Mouse (Mus musculus): Measurements from ENCODE around the gene Cops3. TPM values are rescaled to one million over a fixed set of nuclear protein-coding genes. Genes with fewer than 3 reads are reported as not detected.
A peak's percentile ranks its signal among the peaks of the same experiment; 100 is the strongest.

The Cops3 gene
- polyA plus RNA-seq, 1 experiment, result 22.7 TPM

DNA sequence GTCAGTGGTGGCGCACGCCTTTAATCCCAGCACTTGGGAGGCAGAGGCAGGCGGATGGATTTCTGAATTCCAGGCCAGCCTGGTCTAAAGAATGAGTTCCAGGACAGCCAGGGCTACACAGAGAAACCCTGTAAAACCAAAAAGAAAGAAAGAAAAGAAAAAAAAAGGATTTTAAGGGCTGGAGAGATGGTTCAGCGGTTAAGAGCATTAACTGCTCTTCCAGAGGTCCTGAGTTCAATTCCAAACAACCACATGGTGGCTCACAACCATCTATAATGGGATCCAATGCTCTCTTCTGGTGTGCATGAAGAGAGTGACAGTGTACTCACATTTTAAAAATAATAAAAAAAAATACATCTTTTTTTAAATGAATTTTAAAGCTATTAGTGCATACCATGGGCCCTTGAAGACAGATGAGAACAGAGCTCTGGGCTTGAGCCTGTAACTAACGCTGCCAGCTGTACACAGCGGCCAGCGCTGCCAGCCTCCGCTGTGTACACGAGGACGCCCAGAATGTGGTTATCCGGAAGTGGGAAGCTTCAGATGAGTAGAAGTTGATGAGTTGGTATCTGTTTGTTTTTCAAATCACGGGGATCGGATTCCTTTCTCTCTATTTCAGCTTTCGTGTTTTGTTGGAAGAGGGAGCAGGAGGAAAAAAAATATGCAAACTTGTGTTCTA lies 29.0 kb downstream of the Cops3 start:
- DNase-seq, result no peak
- no peak for TF ChIP-seq POLR2A (IDR thresholded peaks at IDR 0.05; ENCODE audit: low read depth, low read length)
- no peak for TF ChIP-seq CTCF (conservative IDR thresholded peaks at IDR 0.05; ENCODE audit: insufficient read depth, insufficient read length, low read depth, low read length)
- peaks cover 9% of the 10 kb centered on the region; the same call in 1 of the 2 replicates for H3K4me1 ChIP-seq (ENCODE audit: control insufficient read depth, insufficient read depth, low read length)
- H3K36me3 ChIP-seq (ENCODE audit: control insufficient read depth, insufficient read depth, low read length), result no peaks in the 10 kb centered on the region
- H3K27me3 ChIP-seq (replicated peaks; ENCODE audit: control insufficient read depth, insufficient read depth, low read length), result no peaks in the 10 kb centered on the region
- H3K27ac ChIP-seq (ENCODE audit: insufficient read depth, low read depth, low read length), result peak overlapping the region; percentile 100
- H3K4me3 ChIP-seq (ENCODE audit: insufficient read depth, low read depth, low read length), result peak overlapping the region; percentile 80
- 49% methylated on average over 14 of the region's 14 CpGs for WGBS

DNA sequence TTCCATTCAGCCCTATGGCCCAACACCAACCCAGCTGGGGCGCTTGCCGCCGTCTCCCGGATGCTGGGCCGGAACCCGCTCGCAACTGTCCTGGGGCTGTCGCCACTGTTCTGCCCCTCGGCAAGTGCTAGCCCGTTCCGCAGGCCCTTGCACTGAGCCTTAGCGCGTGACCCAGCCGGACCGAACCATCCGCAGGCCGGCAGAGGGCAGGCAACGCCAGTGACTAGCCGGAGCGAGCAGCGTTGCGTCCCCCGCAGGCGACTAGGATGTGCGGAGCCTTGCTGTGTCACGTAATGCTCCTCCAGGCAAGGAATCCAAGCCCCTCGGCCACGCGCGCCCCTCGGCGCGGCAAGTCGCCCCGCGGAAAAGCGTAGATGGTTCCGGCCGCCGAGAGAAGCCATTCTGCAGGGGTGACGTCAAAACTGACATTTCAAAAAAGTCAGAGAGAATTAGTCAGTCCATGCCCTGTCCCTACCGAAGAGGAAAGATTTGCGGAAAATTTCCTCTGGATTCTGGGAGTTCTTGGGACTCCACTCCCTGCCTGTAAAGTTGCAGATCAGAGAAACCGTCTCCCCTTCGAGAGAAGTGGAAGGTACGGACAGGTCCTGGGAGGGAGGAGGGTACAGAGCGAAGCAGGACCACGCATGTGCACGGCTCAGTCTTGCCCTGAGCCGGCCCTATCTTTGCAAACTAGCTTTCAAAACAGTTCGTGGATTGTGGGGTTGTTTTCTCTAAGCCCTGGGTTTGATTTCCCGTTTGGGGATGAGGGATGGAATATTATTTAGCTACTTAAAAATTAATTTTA lies 29.8 kb downstream of the Cops3 start, which contains the start of gene Flcn:
Flcn (minus strand) TSS at position 347 of the 805 bp plus-strand sequence.
- peak; percentile 91 for DNase-seq
- TF ChIP-seq POLR2A (IDR thresholded peaks at IDR 0.05; ENCODE audit: low read depth, low read length), result peak; percentile 96
- no peak for TF ChIP-seq CTCF (conservative IDR thresholded peaks at IDR 0.05; ENCODE audit: insufficient read depth, insufficient read length, low read depth, low read length)
- Histone ChIP-seq H3K4me3 (ENCODE audit: insufficient read depth, low read depth, low read length) (peak within 1 kb of the TSS; percentile 80), H3K27ac (ENCODE audit: insufficient read depth, low read depth, low read length) (peak within 1 kb of the TSS; percentile 100), H3K36me3 (ENCODE audit: control insufficient read depth, insufficient read depth, low read length) (no peaks in the 10 kb centered on the region), H3K4me1 (ENCODE audit: control insufficient read depth, insufficient read depth, low read length) (peaks cover 9% of the 10 kb centered on the region; the same call in 1 of the 2 replicates), H3K27me3 (replicated peaks; ENCODE audit: control insufficient read depth, insufficient read depth, low read length) (no peaks in the 10 kb centered on the region)
- WGBS, result under 1% methylated on average over 52 of the region's 52 CpGs

DNA sequence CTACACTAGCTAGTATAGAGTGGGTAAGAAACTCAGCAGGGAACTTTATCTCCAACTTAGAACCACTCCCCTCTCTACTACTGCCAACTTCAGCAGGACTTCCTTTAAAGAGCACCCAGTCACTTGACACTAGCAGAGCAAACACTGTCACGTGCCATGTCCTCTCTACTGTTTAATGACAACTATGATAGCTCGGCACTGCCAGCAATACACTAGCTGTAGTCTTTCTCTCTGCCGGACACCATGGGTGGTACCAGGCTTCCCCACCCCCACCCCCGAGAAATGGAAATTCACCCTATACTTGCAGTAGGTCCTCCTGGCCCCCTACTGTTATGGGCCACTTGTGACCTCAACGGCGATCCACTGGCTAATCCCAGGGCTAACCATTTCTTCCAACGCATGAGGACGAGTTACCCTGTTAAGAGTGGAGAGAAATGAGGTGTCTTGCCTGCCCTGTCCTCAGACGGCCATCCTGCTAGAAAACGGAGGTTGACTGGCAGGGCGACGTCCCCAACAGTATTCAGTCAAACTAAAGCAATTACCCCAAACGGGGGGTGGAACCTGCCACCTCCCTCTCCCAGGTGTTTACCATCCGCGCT lies 30.5 kb downstream of the Cops3 start:
- no peaks in the 10 kb centered on the region for H3K36me3 ChIP-seq (ENCODE audit: control insufficient read depth, insufficient read depth, low read length)
- peak overlapping the region; percentile 100 for H3K27ac ChIP-seq (ENCODE audit: insufficient read depth, low read depth, low read length)
- TF ChIP-seq POLR2A (IDR thresholded peaks at IDR 0.05; ENCODE audit: low read depth, low read length) (no peak), CTCF (conservative IDR thresholded peaks at IDR 0.05; ENCODE audit: insufficient read depth, insufficient read length, low read depth, low read length) (no peak)
- under 1% methylated on average over 15 of the region's 15 CpGs for WGBS
- DNase-seq, result peak; percentile 81
- peak overlapping the region; percentile 80 for H3K4me3 ChIP-seq (ENCODE audit: insufficient read depth, low read depth, low read length)
- H3K4me1 ChIP-seq (ENCODE audit: control insufficient read depth, insufficient read depth, low read length), result peaks cover 9% of the 10 kb centered on the region; the same call in 1 of the 2 replicates
- no peaks in the 10 kb centered on the region for H3K27me3 ChIP-seq (replicated peaks; ENCODE audit: control insufficient read depth, insufficient read depth, low read length)

DNA sequence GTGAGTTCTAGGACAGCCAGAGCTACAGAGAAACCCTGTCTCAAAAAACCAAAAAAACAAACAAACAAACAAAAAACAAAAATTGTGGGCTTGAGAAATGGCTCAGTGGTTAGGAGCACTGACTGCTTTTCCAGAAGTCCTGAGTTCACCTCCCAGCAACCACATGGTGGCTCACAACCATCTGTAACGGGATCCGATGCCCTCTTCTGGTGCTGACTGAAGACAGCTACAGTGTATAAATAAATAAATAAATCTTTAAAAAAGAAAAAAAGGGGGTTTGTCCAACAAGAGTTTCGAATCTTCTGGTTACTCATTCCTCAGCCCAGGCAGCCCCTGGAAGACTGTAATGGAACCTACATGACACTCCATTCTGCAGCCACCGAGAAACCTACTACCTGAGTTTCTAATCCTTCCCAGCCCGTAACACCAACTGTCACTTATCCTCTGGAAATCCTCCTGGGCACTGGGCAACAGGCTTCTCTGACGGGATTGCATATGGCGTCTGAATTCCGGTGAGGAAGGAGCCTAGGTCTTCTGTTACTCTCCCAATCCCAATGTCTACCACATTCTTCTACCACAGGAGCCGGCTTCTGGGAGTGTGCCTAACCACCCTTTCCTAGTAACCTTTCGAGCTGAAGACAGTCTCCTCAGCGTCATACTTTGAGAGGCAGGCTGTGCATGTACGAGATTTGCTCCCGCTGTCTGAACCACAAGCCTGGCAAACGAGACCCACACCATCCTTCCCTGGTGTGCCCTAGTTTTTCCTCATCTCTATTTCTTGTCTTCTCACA lies 31.3 kb downstream of the Cops3 start:
- 51% methylated on average over 14 of the region's 14 CpGs for WGBS
- TF ChIP-seq POLR2A (IDR thresholded peaks at IDR 0.05; ENCODE audit: low read depth, low read length) (no peak), CTCF (conservative IDR thresholded peaks at IDR 0.05; ENCODE audit: insufficient read depth, insufficient read length, low read depth, low read length) (0 out of 2 replicates have a peak, but pooled peaks have one; percentile 14)

DNA sequence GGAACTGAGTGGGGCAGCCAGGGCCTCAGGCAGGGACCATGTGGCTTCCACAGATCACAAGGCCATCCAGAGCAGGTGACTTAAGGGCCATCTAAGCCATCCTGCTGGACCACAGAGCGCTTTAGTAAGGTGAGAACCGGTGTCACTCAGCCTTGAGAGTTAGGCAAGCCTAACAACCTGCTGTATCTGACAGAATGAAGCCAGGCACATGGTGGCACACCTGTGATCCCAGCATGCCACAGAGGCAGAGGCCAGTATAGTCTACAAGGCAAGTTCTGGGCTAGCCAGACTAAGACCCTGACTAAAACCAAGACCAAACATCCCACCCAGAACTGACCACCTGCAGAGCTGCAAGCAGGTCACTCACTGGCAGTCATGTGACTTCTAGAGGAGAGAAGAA lies 34.0 kb downstream of the Cops3 start:
- Histone ChIP-seq H3K36me3 (ENCODE audit: control insufficient read depth, insufficient read depth, low read length) (peaks cover 3% of the 10 kb centered on the region), H3K27me3 (replicated peaks; ENCODE audit: control insufficient read depth, insufficient read depth, low read length) (no peaks in the 10 kb centered on the region), H3K4me1 (ENCODE audit: control insufficient read depth, insufficient read depth, low read length) (peaks cover 9% of the 10 kb centered on the region; the same call in 1 of the 2 replicates), H3K4me3 (ENCODE audit: insufficient read depth, low read depth, low read length) (no peak overlapping the region), H3K27ac (ENCODE audit: insufficient read depth, low read depth, low read length) (no peak overlapping the region)
- TF ChIP-seq POLR2A (IDR thresholded peaks at IDR 0.05; ENCODE audit: low read depth, low read length) (no peak), CTCF (conservative IDR thresholded peaks at IDR 0.05; ENCODE audit: insufficient read depth, insufficient read length, low read depth, low read length) (no peak)
- 96% methylated on average over 2 of the region's 2 CpGs for WGBS
- DNase-seq, result no peak

More for the DNA sequence above, 31.3 kb downstream of the Cops3 start:
- H3K4me1 ChIP-seq (ENCODE audit: control insufficient read depth, insufficient read depth, low read length), result peaks cover 9% of the 10 kb centered on the region; the same call in 1 of the 2 replicates
- H3K27ac ChIP-seq (ENCODE audit: insufficient read depth, low read depth, low read length), result no peak overlapping the region
- DNase-seq, result no peak
- peak overlapping the region; percentile 80 for H3K4me3 ChIP-seq (ENCODE audit: insufficient read depth, low read depth, low read length)
- no peaks in the 10 kb centered on the region; the same call in 1 of the 2 replicates for H3K36me3 ChIP-seq (ENCODE audit: control insufficient read depth, insufficient read depth, low read length)
- no peaks in the 10 kb centered on the region for H3K27me3 ChIP-seq (replicated peaks; ENCODE audit: control insufficient read depth, insufficient read depth, low read length)

DNA sequence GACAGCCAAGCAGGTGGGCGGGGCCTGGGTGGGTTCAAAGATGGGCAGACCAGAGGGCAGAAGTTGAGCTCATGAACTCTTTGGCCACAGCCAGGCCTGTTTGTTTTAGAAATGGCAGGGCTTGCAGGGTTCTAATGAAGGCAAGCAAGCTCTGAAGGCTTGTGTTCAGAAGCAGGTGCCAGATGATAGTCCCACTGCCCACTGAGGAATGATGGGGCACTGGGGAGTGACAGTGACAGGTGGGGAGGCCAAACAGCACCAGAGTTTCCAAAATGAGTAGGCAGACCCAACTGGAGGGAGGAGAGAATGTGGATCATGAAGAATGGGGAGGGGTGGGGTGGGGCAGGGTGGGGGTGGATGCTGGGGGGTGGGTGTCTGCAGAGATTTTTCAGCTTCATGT lies 34.4 kb downstream of the Cops3 start:
- no peak for DNase-seq
- 100% methylated on average over 1 of the region's 1 CpGs for WGBS

More for the DNA sequence above, 34.4 kb downstream of the Cops3 start:
- peaks cover 9% of the 10 kb centered on the region; the same call in 1 of the 2 replicates for H3K4me1 ChIP-seq (ENCODE audit: control insufficient read depth, insufficient read depth, low read length)
- H3K27me3 ChIP-seq (replicated peaks; ENCODE audit: control insufficient read depth, insufficient read depth, low read length), result no peaks in the 10 kb centered on the region
- H3K4me3 ChIP-seq (ENCODE audit: insufficient read depth, low read depth, low read length), result no peak overlapping the region
- H3K27ac ChIP-seq (ENCODE audit: insufficient read depth, low read depth, low read length), result no peak overlapping the region
- TF ChIP-seq CTCF (conservative IDR thresholded peaks at IDR 0.05; ENCODE audit: insufficient read depth, insufficient read length, low read depth, low read length), result no peak
- TF ChIP-seq POLR2A (IDR thresholded peaks at IDR 0.05; ENCODE audit: low read depth, low read length), result no peak
- H3K36me3 ChIP-seq (ENCODE audit: control insufficient read depth, insufficient read depth, low read length), result peaks cover 3% of the 10 kb centered on the region

Data from kidney, adult 2 months (tissue).